Mouse (Mus musculus) colon, adult 2 months (tissue): ENCODE measurements around the gene Pip5k1b. TPM values are rescaled to one million over a fixed set of nuclear protein-coding genes. Genes with fewer than 3 reads are reported as not detected.

Experiments
- polyA plus RNA-seq: library from polyadenylated mRNA; depleted of rRNA; stranded (reverse); fragments of >200 nt; gene quantifications from 2 replicates; pipeline ENCODE4 v1.2.3, GENCODE M21; 2012; rRNA removed

Gene Pip5k1b
- polyA plus RNA-seq, result 18.0 and 22.3 TPM in 2 replicates

GRCm38 (mm10) chr19:24555466-24555903, at the start of gene Pip5k1b:
TSS of gene Pip5k1b (minus strand) at chr19:24555872.

GRCm38 (mm10) chr19:24476929-24477882, 78.5 kb downstream of the Pip5k1b start, which contains the start of gene Fam122a:
TSS of gene Fam122a (minus strand) at chr19:24477356.

GRCm38 (mm10) chr19:24280601-24281228, 275.0 kb downstream of the Pip5k1b start, which contains the start of gene Fxn:
TSS of gene Fxn (minus strand) at chr19:24280605.

Other genes starting within 250 kb of the Pip5k1b start
- gene Fam122a, start 78.5 kb downstream of the Pip5k1b start, polyA plus RNA-seq, result 23.9 and 26.0 TPM in 2 replicates
- 3.7 and 4.4 TPM in 2 replicates for gene Tmem252, start 118.1 kb upstream of the Pip5k1b start, polyA plus RNA-seq